Mouse (Mus musculus) ES-E14 (cell line): ENCODE measurements around the gene Axin1.

Experiments
- CHD2 ChIP-seq: IDR thresholded peaks from 2 replicates; pipeline ENCODE4 v1.6.1; 2014; ENCODE audit warnings: mild to moderate bottlenecking, low read depth, low read length, inconsistent platforms
- HCFC1 ChIP-seq: IDR thresholded peaks from 2 replicates; pipeline ENCODE4 v1.6.1; 2012; ENCODE audit warnings: low read length, inconsistent platforms, borderline replicate concordance; ENCODE audit not compliant: insufficient read depth
- MAFK ChIP-seq: IDR thresholded peaks from 2 replicates; pipeline ENCODE4 v1.6.1; 2014; ENCODE audit warnings: mild to moderate bottlenecking, low read depth, low read length, inconsistent platforms; ENCODE audit not compliant: insufficient read depth
- ZNF384 ChIP-seq: IDR thresholded peaks from 2 replicates; pipeline ENCODE4 v1.6.1; 2012; ENCODE audit warnings: low read depth, low read length, inconsistent platforms

DNA sequence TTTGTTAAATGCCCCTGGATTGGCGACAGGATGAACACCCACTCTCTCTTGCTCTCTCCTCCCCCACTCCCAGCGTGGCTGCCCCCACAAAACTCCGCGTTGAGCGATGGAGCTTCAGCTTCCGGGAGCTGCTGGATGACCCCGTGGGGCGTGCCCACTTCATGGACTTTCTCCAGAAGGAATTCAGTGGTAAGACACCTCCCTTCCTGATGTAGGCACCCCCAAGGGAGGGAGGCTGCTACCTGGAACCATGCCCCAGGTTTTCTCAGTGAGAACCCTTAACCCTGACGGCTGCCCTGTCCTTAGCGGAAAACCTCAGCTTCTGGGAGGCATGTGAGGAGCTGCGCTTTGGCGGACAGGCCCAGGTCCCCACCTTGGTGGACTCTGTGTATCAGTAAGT, 69.2 kb downstream of the Axin1 start, which contains the start of gene Arhgdig:
- TF ChIP-seq ZNF384 (no peak), MAFK (no peak), CHD2 (no peak), HCFC1 (no peak)
